Mouse (Mus musculus): ENCODE data around the gene Stag3. TPM values are rescaled to one million over a fixed set of nuclear protein-coding genes. Genes with fewer than 3 reads are reported as not detected.

Stag3 gene
- polyA plus RNA-seq, 1 experiment: 201 TPM

DNA sequence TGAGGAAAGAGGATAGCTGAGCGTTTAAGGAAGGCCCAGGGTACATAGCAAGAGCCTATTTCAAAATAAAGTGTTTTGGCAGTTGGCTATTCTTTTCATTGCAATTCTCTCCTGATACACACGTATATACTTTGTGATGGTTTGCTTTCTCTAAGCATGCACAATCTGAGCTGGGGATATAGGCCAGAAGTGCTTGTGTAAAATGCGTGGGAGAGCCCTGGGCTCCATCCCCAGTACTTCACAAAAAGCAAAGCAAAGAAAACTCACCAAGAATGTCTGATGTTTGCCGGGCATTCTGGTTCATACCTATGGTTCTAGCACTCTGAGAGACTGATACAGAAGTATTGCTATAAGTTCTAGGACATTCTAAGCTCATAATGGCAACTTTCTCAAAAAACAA lies 11.1 kb upstream of the Stag3 start:
- no peak overlapping the region for H3K4me3 ChIP-seq (ENCODE audit: control insufficient read depth, low read depth, low read length)

DNA sequence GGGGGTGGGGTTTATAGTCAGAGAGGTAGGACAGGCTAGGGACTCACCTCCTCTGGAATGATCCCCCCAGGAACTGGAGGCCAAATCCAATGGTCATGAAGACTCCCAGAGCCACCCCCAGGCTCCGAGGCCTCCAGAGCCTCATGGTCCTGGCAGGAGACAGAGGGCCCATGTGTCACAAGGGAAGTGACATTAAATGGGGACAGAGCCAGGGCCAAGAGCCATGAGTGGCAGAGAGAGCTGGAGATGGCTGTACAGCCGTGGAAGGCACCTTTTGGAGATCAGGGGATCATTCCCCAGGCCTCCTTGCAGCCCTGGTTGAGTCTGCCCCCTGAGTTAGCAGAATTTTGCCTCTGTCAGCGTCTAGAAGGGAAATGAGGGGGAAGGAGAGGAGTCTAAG lies 8.8 kb upstream of the Stag3 start:
- no peak overlapping the region for H3K4me3 ChIP-seq (ENCODE audit: control insufficient read depth, low read depth, low read length)
- no peak overlapping the region for H3K27ac ChIP-seq (ENCODE audit: control insufficient read depth, insufficient read depth, low read depth, low read length)
- TF ChIP-seq POLR2A (IDR thresholded peaks at IDR 0.05; ENCODE audit: control insufficient read depth, low read depth, low read length) (no peak), CTCF (IDR thresholded peaks at IDR 0.05; ENCODE audit: control insufficient read depth, insufficient read depth, insufficient replicate concordance, low read depth, low read length) (no peak)
- no peaks in the 10 kb centered on the region for H3K36me3 ChIP-seq (ENCODE audit: control insufficient read depth, insufficient read depth, low read length)
- peaks cover 9% of the 10 kb centered on the region; the same call in 1 of the 2 replicates for H3K4me1 ChIP-seq (ENCODE audit: control insufficient read depth, insufficient read depth, low read length)
- H3K27me3 ChIP-seq (ENCODE audit: control insufficient read depth, insufficient read depth, low read length): no peaks in the 10 kb centered on the region

More for the DNA sequence above, 11.1 kb upstream of the Stag3 start:
- TF ChIP-seq POLR2A (IDR thresholded peaks at IDR 0.05; ENCODE audit: control insufficient read depth, low read depth, low read length) (no peak), CTCF (IDR thresholded peaks at IDR 0.05; ENCODE audit: control insufficient read depth, insufficient read depth, insufficient replicate concordance, low read depth, low read length) (no peak)
- H3K36me3 ChIP-seq (ENCODE audit: control insufficient read depth, insufficient read depth, low read length): no peaks in the 10 kb centered on the region; the same call in 1 of the 2 replicates
- H3K27me3 ChIP-seq (ENCODE audit: control insufficient read depth, insufficient read depth, low read length): no peaks in the 10 kb centered on the region
- no peak overlapping the region for H3K27ac ChIP-seq (ENCODE audit: control insufficient read depth, insufficient read depth, low read depth, low read length)
- peaks cover 2% of the 10 kb centered on the region; the same call in 1 of the 2 replicates for H3K4me1 ChIP-seq (ENCODE audit: control insufficient read depth, insufficient read depth, low read length)

DNA sequence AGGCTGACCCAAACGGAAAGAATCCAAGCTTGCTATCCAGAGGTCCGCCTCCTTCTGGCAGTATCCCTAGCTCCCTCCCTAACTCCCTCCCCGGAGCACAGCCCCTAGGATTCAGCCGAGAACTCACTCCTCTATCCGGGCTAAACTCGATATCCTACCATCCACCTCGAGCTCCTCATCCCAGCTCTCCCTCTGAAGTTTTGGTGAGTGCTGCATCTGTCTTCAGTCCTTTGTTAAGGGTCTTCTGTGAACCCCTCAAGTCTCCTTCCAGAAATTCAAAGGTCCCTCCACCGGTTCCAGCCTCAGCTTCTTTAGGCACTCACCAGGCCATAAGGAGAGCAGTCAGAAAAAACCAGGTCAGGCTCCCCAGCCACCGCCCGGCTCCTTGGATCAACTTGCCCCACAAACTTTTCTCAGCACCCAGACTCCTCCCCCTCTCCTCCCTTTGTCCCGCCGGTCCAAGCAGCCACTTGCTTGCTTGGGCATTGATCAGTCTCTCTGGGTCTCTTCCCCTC lies 7.6 kb upstream of the Stag3 start, which contains the start of gene Gal3st4:
Gene Gal3st4 (minus strand): TSS at position 432 of the 515 bp plus-strand sequence.
- H3K4me3 ChIP-seq (ENCODE audit: control insufficient read depth, low read depth, low read length): no peak within 1 kb of the TSS
- no peak within 1 kb of the TSS for H3K27ac ChIP-seq (ENCODE audit: control insufficient read depth, insufficient read depth, low read depth, low read length)
- H3K4me1 ChIP-seq (ENCODE audit: control insufficient read depth, insufficient read depth, low read length): peaks cover 9% of the 10 kb centered on the region; the same call in 1 of the 2 replicates
- H3K36me3 ChIP-seq (ENCODE audit: control insufficient read depth, insufficient read depth, low read length): no peaks in the 10 kb centered on the region
- no peak for TF ChIP-seq POLR2A (IDR thresholded peaks at IDR 0.05; ENCODE audit: control insufficient read depth, low read depth, low read length)
- no peak for TF ChIP-seq CTCF (IDR thresholded peaks at IDR 0.05; ENCODE audit: control insufficient read depth, insufficient read depth, insufficient replicate concordance, low read depth, low read length)
- no peaks in the 10 kb centered on the region for H3K27me3 ChIP-seq (ENCODE audit: control insufficient read depth, insufficient read depth, low read length)

DNA sequence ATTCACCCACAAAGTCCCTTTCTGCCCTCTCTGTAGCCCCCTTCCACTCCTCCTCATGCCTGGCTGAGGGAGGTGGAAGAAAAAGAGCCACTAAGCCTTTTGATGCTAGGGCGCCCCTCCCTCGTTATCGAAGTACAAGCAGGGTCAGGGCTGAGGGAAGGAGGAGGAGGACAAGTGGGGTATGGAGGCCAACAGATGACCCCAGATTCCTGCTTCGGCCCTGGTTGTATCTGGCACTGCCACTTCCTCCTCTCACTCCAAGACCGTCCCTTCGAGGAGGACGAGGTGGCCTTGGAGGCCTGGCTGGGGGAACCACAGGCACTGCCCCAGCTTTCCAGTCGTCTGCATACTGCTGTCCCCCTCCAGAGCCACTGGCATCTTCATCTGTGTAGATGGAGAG lies 5.9 kb upstream of the Stag3 start:
- H3K4me1 ChIP-seq (ENCODE audit: control insufficient read depth, insufficient read depth, low read length): peaks cover 15% of the 10 kb centered on the region
- no peaks in the 10 kb centered on the region for H3K36me3 ChIP-seq (ENCODE audit: control insufficient read depth, insufficient read depth, low read length)
- TF ChIP-seq POLR2A (IDR thresholded peaks at IDR 0.05; ENCODE audit: control insufficient read depth, low read depth, low read length) (no peak), CTCF (IDR thresholded peaks at IDR 0.05; ENCODE audit: control insufficient read depth, insufficient read depth, insufficient replicate concordance, low read depth, low read length) (no peak)
- H3K4me3 ChIP-seq (ENCODE audit: control insufficient read depth, low read depth, low read length): no peak overlapping the region
- no peaks in the 10 kb centered on the region for H3K27me3 ChIP-seq (ENCODE audit: control insufficient read depth, insufficient read depth, low read length)
- no peak overlapping the region for H3K27ac ChIP-seq (ENCODE audit: control insufficient read depth, insufficient read depth, low read depth, low read length)

DNA sequence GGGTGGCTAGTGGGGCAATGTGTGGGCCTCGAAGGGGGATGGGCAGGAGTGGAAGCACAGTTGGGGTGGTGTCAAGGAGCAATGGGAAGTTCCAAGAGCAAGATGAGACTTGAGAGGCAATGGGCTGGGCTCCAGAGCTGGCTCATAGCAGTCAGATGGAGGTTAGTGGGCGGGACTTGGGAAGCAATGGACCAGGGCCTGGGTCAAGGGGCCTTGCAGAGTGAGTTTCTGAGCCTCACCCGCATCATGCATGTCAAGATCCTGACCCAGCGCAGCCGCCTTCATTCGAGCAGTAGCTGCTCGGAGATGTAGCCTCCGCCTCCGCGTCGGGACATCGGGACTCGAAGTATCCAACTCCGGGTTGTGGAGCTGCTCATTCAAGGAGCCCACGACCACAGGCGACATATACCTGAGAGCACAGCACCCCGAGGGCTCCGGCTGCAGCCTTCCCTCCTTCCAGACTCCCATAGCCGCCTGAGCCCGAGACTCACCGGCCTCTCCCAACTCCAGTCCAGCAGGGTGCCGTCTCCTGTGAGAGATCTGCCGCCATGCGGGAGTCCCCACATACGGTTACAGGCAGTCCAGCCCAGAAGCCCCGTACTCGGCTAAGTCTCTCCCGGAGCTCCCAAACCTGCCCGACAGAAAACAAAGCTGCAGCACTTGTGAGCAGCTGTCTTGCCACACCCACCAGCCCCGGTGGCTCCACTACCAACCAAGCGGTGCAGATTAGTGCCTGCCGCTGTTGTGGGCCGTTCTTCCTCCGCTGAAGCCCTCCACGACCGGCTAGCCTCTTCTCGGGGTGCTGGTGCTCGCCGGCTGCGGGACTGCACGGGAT lies 4.6 kb upstream of the Stag3 start:
- no peaks in the 10 kb centered on the region for H3K36me3 ChIP-seq (ENCODE audit: control insufficient read depth, insufficient read depth, low read length)
- TF ChIP-seq CTCF (IDR thresholded peaks at IDR 0.05; ENCODE audit: control insufficient read depth, insufficient read depth, insufficient replicate concordance, low read depth, low read length): no peak
- no peak for TF ChIP-seq POLR2A (IDR thresholded peaks at IDR 0.05; ENCODE audit: control insufficient read depth, low read depth, low read length)
- H3K4me3 ChIP-seq (ENCODE audit: control insufficient read depth, low read depth, low read length): no peak overlapping the region
- H3K4me1 ChIP-seq (ENCODE audit: control insufficient read depth, insufficient read depth, low read length): peaks cover 20% of the 10 kb centered on the region
- no peaks in the 10 kb centered on the region for H3K27me3 ChIP-seq (ENCODE audit: control insufficient read depth, insufficient read depth, low read length)
- H3K27ac ChIP-seq (ENCODE audit: control insufficient read depth, insufficient read depth, low read depth, low read length): no peak overlapping the region

DNA sequence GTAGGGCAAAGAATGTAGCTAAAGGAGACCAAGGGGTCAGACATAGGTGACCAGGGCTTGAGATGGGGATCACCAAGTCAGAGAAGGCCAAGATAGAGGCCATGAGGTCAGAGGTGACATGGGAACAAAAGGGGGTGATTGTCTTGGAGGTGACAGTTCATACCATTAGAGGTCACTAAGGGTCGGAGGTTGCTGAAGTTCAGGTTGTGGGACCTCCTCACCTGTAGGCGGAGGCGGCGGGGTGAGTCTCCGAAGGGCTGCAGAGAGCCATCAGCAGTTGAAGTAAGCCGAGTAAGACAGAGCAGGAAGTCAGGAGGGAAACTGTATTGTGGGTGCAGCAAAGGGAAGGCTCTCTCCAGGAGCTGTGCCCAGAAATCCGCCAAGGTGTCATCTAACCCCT lies 2.0 kb upstream of the Stag3 start:
- peaks cover 2% of the 10 kb centered on the region for H3K36me3 ChIP-seq (ENCODE audit: control insufficient read depth, insufficient read depth, low read length)
- TF ChIP-seq POLR2A (IDR thresholded peaks at IDR 0.05; ENCODE audit: control insufficient read depth, low read depth, low read length) (no peak), CTCF (IDR thresholded peaks at IDR 0.05; ENCODE audit: control insufficient read depth, insufficient read depth, insufficient replicate concordance, low read depth, low read length) (no peak)
- H3K4me1 ChIP-seq (ENCODE audit: control insufficient read depth, insufficient read depth, low read length): peaks cover 20% of the 10 kb centered on the region

DNA sequence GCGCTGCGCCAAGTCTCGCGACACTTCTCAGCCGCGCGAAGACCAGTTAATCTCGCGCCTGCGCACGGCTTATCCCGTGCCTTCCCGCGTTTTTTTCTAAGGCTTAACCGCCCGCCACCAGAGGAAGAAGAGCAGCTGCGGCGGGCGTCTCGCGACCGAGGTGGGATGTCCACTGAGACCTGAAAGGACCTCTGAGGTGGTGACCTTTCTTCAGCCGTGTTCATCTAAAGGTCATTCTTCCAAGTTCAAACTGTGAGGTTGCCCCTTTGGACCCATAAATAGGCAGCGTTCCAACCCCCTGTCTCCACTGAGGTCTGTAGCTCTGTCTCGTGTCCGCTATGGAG lies 357 bp downstream of the Stag3 start:
- Histone ChIP-seq H3K27ac (ENCODE audit: control insufficient read depth, insufficient read depth, low read depth, low read length) (peak overlapping the region; percentile 98), H3K4me3 (ENCODE audit: control insufficient read depth, low read depth, low read length) (peak overlapping the region; percentile 98)
- TF ChIP-seq POLR2A (IDR thresholded peaks at IDR 0.05; ENCODE audit: control insufficient read depth, low read depth, low read length): peak; percentile 91
- no peak for TF ChIP-seq CTCF (IDR thresholded peaks at IDR 0.05; ENCODE audit: control insufficient read depth, insufficient read depth, insufficient replicate concordance, low read depth, low read length)

More for the DNA sequence above, 2.0 kb upstream of the Stag3 start:
- no peak overlapping the region for H3K27ac ChIP-seq (ENCODE audit: control insufficient read depth, insufficient read depth, low read depth, low read length)
- H3K4me3 ChIP-seq (ENCODE audit: control insufficient read depth, low read depth, low read length): no peak overlapping the region
- H3K27me3 ChIP-seq (ENCODE audit: control insufficient read depth, insufficient read depth, low read length): no peaks in the 10 kb centered on the region

More for the DNA sequence above, 357 bp downstream of the Stag3 start:
- peaks cover 2% of the 10 kb centered on the region for H3K36me3 ChIP-seq (ENCODE audit: control insufficient read depth, insufficient read depth, low read length)
- peaks cover 17% of the 10 kb centered on the region for H3K4me1 ChIP-seq (ENCODE audit: control insufficient read depth, insufficient read depth, low read length)
- no peaks in the 10 kb centered on the region for H3K27me3 ChIP-seq (ENCODE audit: control insufficient read depth, insufficient read depth, low read length)
